Mouse (Mus musculus) midbrain, embryonic 11.5 days (tissue): ENCODE measurements around the gene Tekt1. TPM values are rescaled to one million over a fixed set of nuclear protein-coding genes. Genes with fewer than 3 reads are reported as not detected.

ENCODE experiments used
- ATAC-seq: fragments of 200-750 bp; cut with Nextera tagmentation; 2 replicates; pipeline ENCODE4 v1.8.0; 2017; ENCODE audit warnings: moderate TSS enrichment, moderate library complexity; ENCODE audit not compliant: low FRiP score
- DNase-seq: peaks from one replicate; pipeline ENCODE4 v3.0.0; 2015; ENCODE audit warnings: low spot score; ENCODE audit errors: missing footprints
- H3K27ac ChIP-seq: fragments of 300-500 bp; sonication (generic); 2 replicates; pipeline ENCODE4 v1.5.1; 2014; ENCODE audit warnings: low read depth, low read length
- H3K27me3 ChIP-seq: fragments of 300-500 bp; sonication (generic); 2 replicates; pipeline ENCODE4 v1.6.1; 2014; ENCODE audit warnings: mild to moderate bottlenecking, low read length, moderate library complexity, mixed read lengths; ENCODE audit not compliant: control insufficient read depth, insufficient read depth
- H3K36me3 ChIP-seq: fragments of 300-500 bp; sonication (generic); 2 replicates; pipeline ENCODE4 v1.6.1; 2014; ENCODE audit warnings: mild to moderate bottlenecking, low read length, moderate library complexity, mixed read lengths; ENCODE audit not compliant: control insufficient read depth, insufficient read depth
- H3K4me1 ChIP-seq: fragments of 300-500 bp; sonication (generic); 2 replicates; pipeline ENCODE4 v1.6.1; 2014; ENCODE audit warnings: low read length; ENCODE audit not compliant: control insufficient read depth, insufficient read depth
- H3K4me2 ChIP-seq: fragments of 300-500 bp; sonication (generic); 2 replicates; pipeline ENCODE4 v1.6.1; 2014; ENCODE audit warnings: mild to moderate bottlenecking, moderate library complexity
- H3K4me3 ChIP-seq: fragments of 300-500 bp; sonication (generic); 2 replicates; pipeline ENCODE4 v1.5.1; 2014; ENCODE audit warnings: low read depth, low read length
- H3K9ac ChIP-seq: fragments of 300-500 bp; sonication (generic); 2 replicates; pipeline ENCODE4 v1.6.1; 2014; ENCODE audit warnings: low read length
- H3K9me3 ChIP-seq: fragments of 300-500 bp; sonication (generic); 2 replicates; pipeline ENCODE4 v1.6.1; 2016; ENCODE audit warnings: low read length; ENCODE audit not compliant: control insufficient read depth
- WGBS: fragments of 180-500 bp; shearing (Covaris S2); extraction: QIAGEN DNeasy Blood & Tissue Kit; methylation state at CpG from one replicate; pipeline ENCODE4 v1.1.7; 2014; 5-methylcytosine and 5-hydroxymethylcytosine counted together
- polyA plus RNA-seq: library from polyadenylated mRNA; unstranded; fragments of >200 nt; fragmentation: Nextera tagmentation; extraction: Ambion mirVana; gene quantifications from 2 replicates; pipeline ENCODE4 v1.2.1, GENCODE M21; 2014

Gene Tekt1
- polyA plus RNA-seq, 1 experiment from 2014 or later = 5.3 TPM

DNA sequence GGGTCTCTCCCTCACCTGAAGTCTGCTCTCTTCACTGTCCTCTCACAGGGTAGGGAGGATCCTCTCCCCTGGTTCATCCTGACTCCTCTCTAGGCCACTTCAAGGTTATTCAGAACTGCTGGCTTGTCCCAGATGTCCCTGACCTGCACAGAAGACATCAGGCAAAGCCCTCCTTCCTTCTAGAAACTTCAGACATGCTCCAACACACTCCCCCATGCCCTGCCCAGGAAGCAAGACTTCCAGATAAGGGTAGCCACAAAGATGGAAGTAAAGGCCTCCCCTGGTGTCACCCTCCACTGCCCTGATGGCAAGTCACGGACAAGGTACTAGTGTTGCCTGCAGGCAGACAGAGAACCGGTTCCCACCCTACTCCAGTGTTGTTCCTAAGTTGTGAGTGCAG lies 32.5 kb upstream of the Tekt1 start:
- 78% methylated on average over 2 of the region's 2 CpGs for WGBS
- no peak overlapping the region for H3K4me3 ChIP-seq
- peak; percentile 53 for DNase-seq
- no peak overlapping the region for H3K4me2 ChIP-seq
- no peak overlapping the region for H3K27ac ChIP-seq
- H3K27me3 ChIP-seq = no peaks in the 10 kb centered on the region
- H3K36me3 ChIP-seq = no peaks in the 10 kb centered on the region
- ATAC-seq = no peak
- no peaks in the 10 kb centered on the region for H3K4me1 ChIP-seq
- H3K9me3 ChIP-seq = no peaks in the 10 kb centered on the region
- no peak overlapping the region for H3K9ac ChIP-seq

GRCm38 (mm10) chr11:72393669-72394068 lies 31.4 kb upstream of the Tekt1 start:
- no peak overlapping the region for H3K27ac ChIP-seq
- H3K4me3 ChIP-seq = no peak overlapping the region
- ATAC-seq = no peak
- no peaks in the 10 kb centered on the region for H3K9me3 ChIP-seq
- no peak overlapping the region for H3K9ac ChIP-seq
- H3K4me2 ChIP-seq = no peak overlapping the region
- no peaks in the 10 kb centered on the region for H3K4me1 ChIP-seq
- H3K36me3 ChIP-seq = no peaks in the 10 kb centered on the region
- peak; percentile 26 for DNase-seq
- 73% methylated on average over 5 of the region's 5 CpGs for WGBS
- no peaks in the 10 kb centered on the region for H3K27me3 ChIP-seq

- Histone ChIP-seq H3K36me3 (no peaks in the 10 kb centered on the region), H3K4me2 (no peak overlapping the region), H3K9me3 (no peaks in the 10 kb centered on the region), H3K4me1 (no peaks in the 10 kb centered on the region), H3K27ac (no peak overlapping the region), H3K27me3 (no peaks in the 10 kb centered on the region), H3K4me3 (no peak overlapping the region), H3K9ac (no peak overlapping the region)
- DNase-seq (peak; percentile 33), ATAC-seq (no peak)
- 97% methylated on average over 3 of the region's 3 CpGs for WGBS
Measured at GRCm38 (mm10) chr11:72393243-72393642, 31.0 kb upstream of the Tekt1 start.

- Histone ChIP-seq H3K4me3 (no peak overlapping the region), H3K36me3 (no peaks in the 10 kb centered on the region), H3K27me3 (no peaks in the 10 kb centered on the region), H3K4me1 (no peaks in the 10 kb centered on the region), H3K9ac (no peak overlapping the region), H3K9me3 (no peaks in the 10 kb centered on the region), H3K4me2 (no peak overlapping the region), H3K27ac (no peak overlapping the region)
- ATAC-seq (no peak), DNase-seq (no peak)
- WGBS = 92% methylated on average over 13 of the region's 13 CpGs
Measured at GRCm38 (mm10) chr11:72391181-72391580, 28.9 kb upstream of the Tekt1 start.

DNA sequence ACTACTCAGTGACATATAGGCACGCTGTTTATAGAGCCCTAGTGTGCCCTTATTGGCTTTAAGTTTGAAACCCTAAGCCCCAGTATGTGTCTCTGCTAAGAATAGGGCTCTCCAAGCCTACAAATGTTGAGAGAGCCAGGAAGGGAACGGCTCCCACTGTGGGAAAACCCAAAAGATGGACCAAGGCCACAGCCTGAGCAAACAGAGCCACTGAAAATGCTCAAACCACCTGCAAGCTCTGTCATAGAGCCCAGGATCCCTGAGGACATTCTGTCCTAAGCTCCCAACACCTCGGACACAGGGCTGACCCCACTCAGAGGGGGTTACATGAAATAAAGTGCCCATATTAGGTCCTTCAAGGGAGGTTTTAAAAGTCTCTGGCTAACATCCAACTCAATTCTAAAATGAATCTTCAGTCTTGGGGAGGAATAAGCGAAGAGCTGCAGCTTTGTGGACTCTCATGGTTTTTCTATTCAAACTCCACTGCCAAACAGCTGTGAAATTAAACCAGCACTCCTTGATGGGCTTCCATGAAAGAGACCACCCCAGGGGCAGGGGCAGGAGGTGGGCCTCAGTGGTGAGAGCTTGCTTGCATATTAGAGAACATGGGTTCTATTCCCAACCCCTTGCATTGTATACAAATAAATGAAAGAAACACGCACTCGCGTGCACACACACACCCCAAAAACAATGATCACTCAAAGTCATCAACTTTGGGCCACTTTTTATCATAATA lies 27.3 kb upstream of the Tekt1 start:
- H3K27me3 ChIP-seq = no peaks in the 10 kb centered on the region
- no peaks in the 10 kb centered on the region for H3K36me3 ChIP-seq
- no peak overlapping the region for H3K4me3 ChIP-seq
- no peaks in the 10 kb centered on the region for H3K4me1 ChIP-seq
- no peaks in the 10 kb centered on the region for H3K9me3 ChIP-seq
- no peak for DNase-seq
- no peak for ATAC-seq
- no peak overlapping the region for H3K4me2 ChIP-seq
- WGBS = 90% methylated on average over 7 of the region's 7 CpGs
- H3K27ac ChIP-seq = no peak overlapping the region
- no peak overlapping the region for H3K9ac ChIP-seq

GRCm38 (mm10) chr11:72388113-72388529 lies 25.9 kb upstream of the Tekt1 start:
- DNase-seq (no peak), ATAC-seq (no peak)
- 94% methylated on average over 6 of the region's 6 CpGs for WGBS
- H3K4me2 ChIP-seq = no peak overlapping the region
- H3K9ac ChIP-seq = no peak overlapping the region
- H3K36me3 ChIP-seq = no peaks in the 10 kb centered on the region
- H3K4me3 ChIP-seq = no peak overlapping the region
- H3K27ac ChIP-seq = no peak overlapping the region
- H3K27me3 ChIP-seq = no peaks in the 10 kb centered on the region
- no peaks in the 10 kb centered on the region for H3K9me3 ChIP-seq
- no peaks in the 10 kb centered on the region for H3K4me1 ChIP-seq

DNA sequence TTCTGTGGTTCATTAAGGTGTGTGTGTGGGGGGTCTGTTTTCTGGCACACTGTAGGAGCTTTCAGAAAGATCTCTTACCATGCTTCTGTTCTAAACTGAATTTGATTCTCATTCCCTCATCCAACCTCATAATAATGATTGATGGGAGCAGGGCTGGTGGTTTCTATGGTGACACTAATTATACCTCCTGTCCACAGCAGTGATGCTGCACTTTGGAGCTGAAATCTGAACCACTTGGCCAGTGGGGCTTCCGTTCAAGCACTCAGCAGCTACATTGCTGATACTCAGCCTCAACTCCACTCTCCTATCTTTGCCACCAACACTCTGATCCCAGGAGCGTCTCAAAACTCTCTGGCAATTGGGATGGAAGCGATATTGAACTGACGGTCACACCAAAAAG lies 17.1 kb upstream of the Tekt1 start:
- H3K4me2 ChIP-seq = no peak overlapping the region
- no peaks in the 10 kb centered on the region for H3K36me3 ChIP-seq
- DNase-seq (peak; percentile 10), ATAC-seq (no peak)
- H3K4me3 ChIP-seq = no peak overlapping the region
- no peak overlapping the region for H3K9ac ChIP-seq
- no peak overlapping the region for H3K27ac ChIP-seq
- no peaks in the 10 kb centered on the region for H3K27me3 ChIP-seq
- WGBS = 84% methylated on average over 4 of the region's 4 CpGs
- H3K9me3 ChIP-seq = no peaks in the 10 kb centered on the region
- no peaks in the 10 kb centered on the region for H3K4me1 ChIP-seq

DNA sequence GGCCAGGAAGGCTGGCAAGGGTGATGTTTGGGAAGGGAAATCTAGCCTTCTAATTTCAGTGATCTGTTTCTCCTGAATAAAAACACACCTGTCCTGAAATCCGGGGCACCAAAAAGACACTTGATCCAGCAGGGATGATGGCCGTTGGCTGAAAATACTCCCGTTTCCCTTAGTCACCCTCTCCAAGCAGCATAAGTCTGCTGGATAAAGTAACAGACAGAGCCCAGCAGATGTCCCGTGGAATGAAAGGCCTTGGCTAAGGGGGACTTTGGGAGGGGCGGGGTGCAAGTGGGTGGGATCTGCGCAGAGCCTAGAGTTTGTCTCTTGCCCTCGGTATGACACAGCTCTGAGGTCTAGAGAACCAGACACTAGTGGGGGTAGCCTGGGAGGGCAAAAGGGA lies 16.0 kb upstream of the Tekt1 start:
- no peak for DNase-seq
- H3K9ac ChIP-seq = no peak overlapping the region
- no peaks in the 10 kb centered on the region for H3K36me3 ChIP-seq
- no peak for ATAC-seq
- H3K27ac ChIP-seq = no peak overlapping the region
- 66% methylated on average over 7 of the region's 7 CpGs for WGBS
- H3K4me1 ChIP-seq = no peaks in the 10 kb centered on the region
- H3K4me2 ChIP-seq = no peak overlapping the region
- no peak overlapping the region for H3K4me3 ChIP-seq
- no peaks in the 10 kb centered on the region for H3K27me3 ChIP-seq
- H3K9me3 ChIP-seq = no peaks in the 10 kb centered on the region

- no peak overlapping the region for H3K27ac ChIP-seq
- no peak overlapping the region for H3K9ac ChIP-seq
- H3K36me3 ChIP-seq = no peaks in the 10 kb centered on the region
- no peak for DNase-seq
- no peaks in the 10 kb centered on the region for H3K27me3 ChIP-seq
- H3K4me3 ChIP-seq = no peak overlapping the region
- 69% methylated on average over 2 of the region's 2 CpGs for WGBS
- no peak for ATAC-seq
- H3K4me2 ChIP-seq = no peak overlapping the region
- H3K9me3 ChIP-seq = no peaks in the 10 kb centered on the region
- H3K4me1 ChIP-seq = no peaks in the 10 kb centered on the region
Measured at GRCm38 (mm10) chr11:72376562-72376961, 14.3 kb upstream of the Tekt1 start.
